Mouse (Mus musculus): ENCODE data around the gene Nif3l1.

- no peak for TF ChIP-seq CTCF (IDR thresholded peaks at IDR 0.05; ENCODE audit: extremely low read depth, insufficient read length, insufficient replicate concordance, low read depth, low read length)
- TF ChIP-seq POLR2A (IDR thresholded peaks at IDR 0.05; ENCODE audit: low read depth, low read length): no peak
Observed at GRCm38 (mm10) chr1:58503134-58503533, 58.2 kb downstream of the Nif3l1 start.
